Mouse (Mus musculus): ENCODE results near the gene Nceh1. TPM values are rescaled to one million over a fixed set of nuclear protein-coding genes. Genes with fewer than 3 reads are reported as not detected.

Gene Nceh1
- polyA plus RNA-seq, 1 experiment from 2014 or later: 4.6 TPM

DNA sequence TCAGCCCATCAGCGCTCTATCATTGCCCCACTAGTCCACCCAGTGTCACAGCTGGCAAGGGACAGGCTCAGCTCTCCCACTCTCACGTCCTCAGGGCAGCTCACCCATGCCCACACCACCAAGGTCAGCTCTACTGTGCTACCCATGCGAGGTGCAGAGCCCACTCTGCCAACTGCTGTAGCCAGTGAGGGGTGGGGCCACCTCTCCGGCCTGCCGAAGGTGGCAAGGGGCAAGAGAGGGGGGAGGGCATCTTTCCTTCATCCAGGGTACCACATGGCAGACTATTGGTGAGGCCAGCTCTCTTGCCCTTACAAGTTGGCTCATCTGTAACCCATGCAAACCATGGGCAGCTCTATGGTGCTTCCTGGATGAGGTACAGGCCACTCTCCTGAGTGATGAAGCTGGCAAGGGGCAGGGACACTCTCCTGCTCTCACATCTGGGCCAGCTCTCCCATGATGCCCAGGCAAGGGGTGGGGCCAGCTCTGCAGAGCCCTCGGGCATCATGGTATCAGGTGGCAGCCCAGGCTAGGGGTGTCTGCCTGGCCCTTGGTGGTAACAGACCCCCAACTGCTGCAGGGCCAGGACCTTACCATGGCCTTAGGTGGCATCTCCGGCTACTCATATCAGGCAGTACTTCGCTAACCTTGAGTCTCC, 12.9 kb downstream of the Nceh1 start:
- 90% methylated on average over 8 of the region's 8 CpGs for WGBS
- H3K4me3 ChIP-seq: no peak overlapping the region
- H3K36me3 ChIP-seq (replicated peaks): no peaks in the 10 kb centered on the region
- peaks cover 6% of the 10 kb centered on the region for H3K4me1 ChIP-seq
- H3K27ac ChIP-seq (replicated peaks): no peak overlapping the region
- H3K27me3 ChIP-seq (replicated peaks; ENCODE audit: low read depth, poor library complexity, severe bottlenecking): no peaks in the 10 kb centered on the region
- H3K9me3 ChIP-seq: no peaks in the 10 kb centered on the region
- DNase-seq (ENCODE audit: low spot score): no peak

DNA sequence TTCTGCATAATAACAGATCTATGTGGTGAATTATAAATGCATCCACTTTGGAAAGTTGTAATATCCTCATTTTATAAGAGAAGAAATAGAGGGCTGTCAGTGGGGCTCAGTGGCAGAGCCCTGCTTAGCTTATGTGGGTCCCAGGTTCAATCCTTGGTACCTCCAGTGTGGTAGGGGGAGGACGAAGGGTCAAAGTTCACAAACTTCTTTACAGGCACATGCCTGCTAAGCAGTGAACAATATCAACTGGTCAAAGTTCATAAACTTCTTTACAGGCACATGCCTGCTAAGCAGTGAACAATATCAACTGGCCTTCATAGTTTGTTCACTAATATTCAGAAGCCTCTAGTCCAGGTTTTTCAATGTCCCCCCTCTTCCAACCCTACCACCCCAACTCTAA, 13.8 kb downstream of the Nceh1 start:
- H3K4me3 ChIP-seq: no peak overlapping the region
- no peaks in the 10 kb centered on the region for H3K36me3 ChIP-seq (replicated peaks)
- no peaks in the 10 kb centered on the region for H3K9me3 ChIP-seq
- H3K27me3 ChIP-seq (replicated peaks; ENCODE audit: low read depth, poor library complexity, severe bottlenecking): no peaks in the 10 kb centered on the region
- DNase-seq (ENCODE audit: low spot score): no peak
- no peak overlapping the region for H3K27ac ChIP-seq (replicated peaks)
- WGBS: 80% methylated on average over 1 of the region's 1 CpGs
- H3K4me1 ChIP-seq: peaks cover 6% of the 10 kb centered on the region

DNA sequence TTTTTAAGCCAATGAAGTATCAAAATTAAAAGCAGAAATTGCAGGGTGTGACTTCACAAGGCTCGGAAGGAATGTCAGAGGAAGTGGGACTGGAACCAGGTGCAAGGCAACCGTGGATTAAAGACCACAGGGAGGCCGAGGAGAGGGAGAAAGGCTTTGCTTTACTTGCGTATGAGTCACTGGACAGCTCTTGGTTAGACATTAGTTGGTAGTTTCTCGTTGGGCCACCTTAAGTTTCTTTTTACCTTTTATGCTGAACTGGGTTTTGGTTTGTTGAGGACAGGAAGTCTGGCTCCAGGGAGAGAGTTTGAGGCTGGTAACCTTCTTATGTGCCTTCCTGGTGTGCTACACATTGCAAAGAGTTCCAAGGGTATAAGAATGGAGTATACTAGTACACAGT, 15.1 kb downstream of the Nceh1 start:
- WGBS: 81% methylated on average over 5 of the region's 5 CpGs
- Histone ChIP-seq H3K27me3 (replicated peaks; ENCODE audit: low read depth, poor library complexity, severe bottlenecking) (no peaks in the 10 kb centered on the region), H3K4me3 (no peak overlapping the region), H3K36me3 (replicated peaks) (no peaks in the 10 kb centered on the region), H3K4me1 (peaks cover 6% of the 10 kb centered on the region), H3K9me3 (no peaks in the 10 kb centered on the region), H3K27ac (replicated peaks) (no peak overlapping the region)
- DNase-seq (ENCODE audit: low spot score): no peak

DNA sequence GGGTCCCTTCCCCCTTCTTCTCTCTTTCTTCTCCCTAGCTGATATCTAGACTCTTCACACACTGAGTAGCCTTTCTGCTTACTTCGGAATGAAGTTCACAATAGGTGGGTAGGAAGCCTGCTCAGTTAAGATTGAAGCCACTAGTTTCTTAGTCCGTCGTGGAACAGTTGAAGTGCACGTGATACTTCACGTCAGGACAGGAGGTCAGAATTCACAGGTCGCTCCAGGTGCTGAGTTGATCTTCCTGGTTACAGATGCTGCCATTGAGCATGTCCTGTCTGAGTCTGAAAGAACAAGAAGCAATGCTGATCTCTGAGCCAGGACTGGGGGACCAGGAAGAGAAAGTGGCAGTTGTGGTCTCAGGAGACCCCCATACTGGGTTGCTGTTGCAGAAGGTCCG, 16.4 kb downstream of the Nceh1 start:
- no peaks in the 10 kb centered on the region for H3K36me3 ChIP-seq (replicated peaks)
- H3K4me1 ChIP-seq: no peaks in the 10 kb centered on the region; the same call in 1 of the 2 replicates
- WGBS: 90% methylated on average over 7 of the region's 7 CpGs

DNA sequence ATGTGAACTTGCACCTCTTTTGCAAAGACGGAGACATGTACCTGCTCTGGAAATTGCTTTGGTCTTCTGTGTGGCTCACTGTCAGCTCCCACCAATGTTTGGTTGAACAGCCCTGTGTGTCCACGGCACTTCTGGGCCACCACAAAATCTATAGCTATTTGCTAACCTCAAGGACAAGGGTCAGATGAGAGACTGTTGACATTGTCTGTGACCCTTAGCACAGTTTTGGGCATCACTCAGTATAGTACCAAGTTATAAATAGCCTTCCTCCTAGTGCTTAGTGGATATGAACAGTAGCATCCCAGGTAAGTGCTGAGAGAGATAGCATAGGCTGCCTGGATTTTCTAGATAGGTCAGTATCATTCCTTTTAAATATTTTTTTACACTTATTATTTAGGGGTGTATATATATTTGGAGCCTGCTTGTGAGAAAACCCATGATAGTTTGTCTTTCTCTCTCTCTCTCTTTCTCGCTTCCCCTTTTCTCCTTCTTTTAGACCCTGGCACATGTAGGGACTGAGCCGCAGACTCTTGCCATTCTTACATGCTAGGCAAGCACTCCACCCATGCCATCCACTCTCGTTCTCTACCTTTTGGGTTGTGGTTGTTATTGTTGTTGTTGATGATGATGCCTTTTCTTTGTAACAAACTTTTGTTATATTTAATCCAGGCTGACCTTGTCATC, 19.1 kb downstream of the Nceh1 start:
- Histone ChIP-seq H3K4me3 (no peak overlapping the region), H3K4me1 (peaks cover 22% of the 10 kb centered on the region), H3K27me3 (replicated peaks; ENCODE audit: low read depth, poor library complexity, severe bottlenecking) (no peaks in the 10 kb centered on the region), H3K36me3 (replicated peaks) (no peaks in the 10 kb centered on the region), H3K9me3 (no peaks in the 10 kb centered on the region), H3K27ac (replicated peaks) (no peak overlapping the region)
- DNase-seq (ENCODE audit: low spot score): no peak
- 82% methylated on average over 5 of the region's 5 CpGs for WGBS

More for the DNA sequence above, 16.4 kb downstream of the Nceh1 start:
- H3K4me3 ChIP-seq: no peak overlapping the region
- H3K9me3 ChIP-seq: no peaks in the 10 kb centered on the region
- no peaks in the 10 kb centered on the region for H3K27me3 ChIP-seq (replicated peaks; ENCODE audit: low read depth, poor library complexity, severe bottlenecking)
- DNase-seq (ENCODE audit: low spot score): no peak
- no peak overlapping the region for H3K27ac ChIP-seq (replicated peaks)

DNA sequence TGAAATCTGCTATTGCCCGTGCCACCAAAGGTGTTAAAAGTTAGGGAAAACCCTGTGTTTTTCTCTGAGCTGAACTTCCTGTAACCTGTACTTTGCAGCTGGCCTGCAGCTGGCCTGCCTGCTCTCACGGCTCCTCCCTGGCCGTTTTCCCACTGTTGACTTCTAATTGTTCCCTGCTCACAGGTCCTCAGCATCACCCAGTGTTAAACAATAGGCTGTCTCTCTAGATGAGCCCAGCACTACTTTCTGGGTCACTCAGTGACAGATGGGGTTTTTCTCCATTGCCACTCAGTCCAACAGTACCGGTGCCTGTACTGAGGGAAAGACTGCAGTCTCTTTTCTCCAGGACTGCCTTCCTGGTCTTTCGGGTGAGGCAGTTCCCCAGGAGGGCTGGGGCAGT, 22.3 kb downstream of the Nceh1 start:
- H3K9me3 ChIP-seq: 0 out of 2 replicates have a peak, but pooled peaks cover 4% of the 10 kb centered on the region
- no peaks in the 10 kb centered on the region for H3K27me3 ChIP-seq (replicated peaks; ENCODE audit: low read depth, poor library complexity, severe bottlenecking)
- 37% methylated on average over 5 of the region's 5 CpGs for WGBS
- no peak overlapping the region for H3K4me3 ChIP-seq
- H3K4me1 ChIP-seq: peaks cover 22% of the 10 kb centered on the region
- DNase-seq (ENCODE audit: low spot score): peak; percentile 29
- peak overlapping the region; percentile 57 for H3K27ac ChIP-seq (replicated peaks)
- H3K36me3 ChIP-seq (replicated peaks): no peaks in the 10 kb centered on the region

DNA sequence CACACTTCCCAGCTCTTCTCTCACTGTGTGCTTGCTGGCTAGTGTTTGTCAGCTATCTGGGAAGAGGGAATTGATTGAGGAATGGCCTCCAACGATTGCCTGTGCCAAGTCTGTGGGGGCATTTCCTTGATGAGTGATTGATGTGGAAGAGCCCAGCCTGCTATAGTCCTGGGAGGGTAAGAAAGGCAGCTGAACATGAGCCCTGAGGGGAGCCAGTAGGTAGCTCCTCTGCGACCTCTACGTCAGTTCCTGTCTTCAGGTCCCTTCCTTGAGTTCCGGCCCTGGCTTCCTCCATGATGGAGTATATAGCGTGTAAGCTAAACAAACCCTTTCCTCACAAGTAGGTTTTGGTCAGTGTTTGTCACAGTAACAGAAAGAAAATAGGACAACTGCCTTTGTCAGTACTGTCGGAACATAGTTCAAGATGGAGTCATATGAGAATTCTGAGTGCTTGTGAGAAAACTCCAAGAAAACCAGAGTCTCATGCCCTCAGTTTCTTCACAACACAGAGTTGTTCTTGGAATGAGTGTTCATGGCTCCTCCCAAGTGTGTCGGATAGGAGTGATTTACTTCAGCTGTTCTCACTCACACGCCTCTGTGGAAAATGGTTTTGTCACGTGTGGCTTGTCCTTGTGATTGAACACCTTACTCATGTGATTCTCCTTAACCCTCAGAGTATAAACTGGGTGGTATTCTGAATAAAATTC, 22.9 kb downstream of the Nceh1 start:
- no peaks in the 10 kb centered on the region for H3K36me3 ChIP-seq (replicated peaks)
- no peaks in the 10 kb centered on the region for H3K27me3 ChIP-seq (replicated peaks; ENCODE audit: low read depth, poor library complexity, severe bottlenecking)
- no peak for DNase-seq (ENCODE audit: low spot score)
- H3K27ac ChIP-seq (replicated peaks): peak overlapping the region; percentile 57
- H3K4me3 ChIP-seq: no peak overlapping the region
- WGBS: 78% methylated on average over 9 of the region's 9 CpGs
- 0 out of 2 replicates have a peak, but pooled peaks cover 4% of the 10 kb centered on the region for H3K9me3 ChIP-seq
- peaks cover 25% of the 10 kb centered on the region for H3K4me1 ChIP-seq

DNA sequence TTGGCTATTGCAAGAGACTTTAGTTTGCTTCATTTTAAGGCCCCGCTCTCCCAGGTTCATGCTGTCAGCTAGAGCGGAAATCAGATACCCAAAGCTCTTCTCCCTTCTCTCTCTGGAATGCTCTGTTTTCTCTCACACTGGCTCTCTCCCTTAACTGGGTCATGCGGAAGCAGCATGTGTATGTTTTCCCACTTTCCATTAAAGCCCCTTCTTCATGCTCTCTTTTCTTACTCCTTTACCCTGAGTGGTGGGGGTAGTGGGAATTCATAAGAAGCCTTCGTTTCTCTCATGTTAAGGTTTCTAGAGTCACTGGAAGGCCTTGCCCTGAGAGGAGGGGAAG, 23.4 kb downstream of the Nceh1 start:
- no peak for DNase-seq (ENCODE audit: low spot score)
- H3K27me3 ChIP-seq (replicated peaks; ENCODE audit: low read depth, poor library complexity, severe bottlenecking): no peaks in the 10 kb centered on the region
- H3K36me3 ChIP-seq (replicated peaks): no peaks in the 10 kb centered on the region
- 0 out of 2 replicates have a peak, but pooled peaks cover 4% of the 10 kb centered on the region for H3K9me3 ChIP-seq
- no peak overlapping the region for H3K4me3 ChIP-seq
- peaks cover 25% of the 10 kb centered on the region for H3K4me1 ChIP-seq
- 74% methylated on average over 4 of the region's 4 CpGs for WGBS
- no peak overlapping the region for H3K27ac ChIP-seq (replicated peaks)

DNA sequence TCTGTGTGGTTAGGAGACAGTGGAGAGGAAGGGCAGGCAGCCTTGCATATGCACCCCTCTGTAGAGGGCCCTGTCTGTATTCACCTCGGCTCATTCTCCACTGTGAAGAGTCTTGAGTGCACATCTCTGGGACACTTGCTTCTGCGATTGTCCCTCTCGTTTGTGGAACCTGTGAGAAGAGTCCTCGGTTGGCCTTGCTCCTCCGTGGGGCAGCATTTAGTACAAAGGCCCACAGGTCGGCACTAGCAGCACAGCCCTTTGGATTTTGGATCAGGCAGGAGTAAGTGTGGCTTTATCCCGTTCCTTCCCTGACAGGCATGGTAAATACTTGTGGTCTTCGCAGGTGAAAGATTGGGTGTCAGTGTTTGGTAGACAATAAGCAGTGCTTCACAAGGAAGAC, 23.8 kb downstream of the Nceh1 start:
- H3K27ac ChIP-seq (replicated peaks): no peak overlapping the region
- H3K36me3 ChIP-seq (replicated peaks): no peaks in the 10 kb centered on the region
- peaks cover 25% of the 10 kb centered on the region for H3K4me1 ChIP-seq
- 0 out of 2 replicates have a peak, but pooled peaks cover 4% of the 10 kb centered on the region for H3K9me3 ChIP-seq
- no peak for DNase-seq (ENCODE audit: low spot score)
- 87% methylated on average over 8 of the region's 8 CpGs for WGBS
- H3K4me3 ChIP-seq: no peak overlapping the region
- H3K27me3 ChIP-seq (replicated peaks; ENCODE audit: low read depth, poor library complexity, severe bottlenecking): no peaks in the 10 kb centered on the region

DNA sequence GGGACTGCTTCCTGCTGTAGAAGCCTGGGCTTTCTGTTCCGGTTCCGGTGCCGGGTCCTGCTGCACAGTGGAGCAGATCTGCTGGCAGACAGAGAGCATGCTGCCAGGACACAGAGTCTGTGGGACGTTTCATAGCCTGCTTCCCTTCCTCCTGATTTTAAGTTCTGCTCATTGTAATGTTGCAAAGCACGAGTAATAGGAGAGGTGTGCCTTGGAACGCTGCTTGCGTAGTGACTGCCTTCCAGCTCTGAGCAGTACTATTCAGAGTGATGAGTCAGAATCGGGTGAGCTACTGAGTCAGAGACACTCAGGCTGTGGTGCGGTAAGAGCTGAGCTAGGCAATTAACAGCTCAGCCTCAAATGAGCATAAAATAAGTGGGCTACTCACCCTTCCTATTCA, 26.9 kb downstream of the Nceh1 start:
- 0 out of 2 replicates have a peak, but pooled peaks cover 4% of the 10 kb centered on the region for H3K9me3 ChIP-seq
- DNase-seq (ENCODE audit: low spot score): no peak
- WGBS: 89% methylated on average over 9 of the region's 9 CpGs

DNA sequence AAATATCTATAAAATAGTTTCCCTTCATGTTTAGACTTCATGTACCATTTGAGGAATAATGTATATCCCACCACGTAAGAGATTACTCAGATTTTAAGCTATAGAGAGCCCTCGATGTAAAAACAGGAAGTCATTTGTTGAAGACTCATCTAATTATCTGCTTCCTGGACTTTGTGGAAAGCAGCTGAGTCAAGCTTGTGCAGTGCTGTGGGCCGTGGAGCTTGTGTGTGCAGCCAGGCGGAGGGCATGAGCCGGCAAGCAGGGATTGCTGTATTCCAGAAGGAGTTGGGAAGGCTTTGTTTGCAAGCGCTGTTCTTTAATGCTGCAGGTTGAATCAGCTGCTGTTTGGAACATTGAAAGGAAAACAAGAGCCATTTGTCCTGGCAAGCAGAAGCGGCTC, 27.5 kb downstream of the Nceh1 start:
- Histone ChIP-seq H3K4me1 (peaks cover 16% of the 10 kb centered on the region), H3K27me3 (replicated peaks; ENCODE audit: low read depth, poor library complexity, severe bottlenecking) (no peaks in the 10 kb centered on the region), H3K9me3 (0 out of 2 replicates have a peak, but pooled peaks cover 4% of the 10 kb centered on the region), H3K36me3 (replicated peaks) (no peaks in the 10 kb centered on the region), H3K27ac (replicated peaks) (no peak overlapping the region), H3K4me3 (no peak overlapping the region)
- DNase-seq (ENCODE audit: low spot score): no peak
- 39% methylated on average over 7 of the region's 7 CpGs for WGBS

More for the DNA sequence above, 26.9 kb downstream of the Nceh1 start:
- H3K4me3 ChIP-seq: no peak overlapping the region
- H3K27ac ChIP-seq (replicated peaks): no peak overlapping the region
- no peaks in the 10 kb centered on the region for H3K36me3 ChIP-seq (replicated peaks)
- peaks cover 21% of the 10 kb centered on the region for H3K4me1 ChIP-seq
- H3K27me3 ChIP-seq (replicated peaks; ENCODE audit: low read depth, poor library complexity, severe bottlenecking): no peaks in the 10 kb centered on the region

DNA sequence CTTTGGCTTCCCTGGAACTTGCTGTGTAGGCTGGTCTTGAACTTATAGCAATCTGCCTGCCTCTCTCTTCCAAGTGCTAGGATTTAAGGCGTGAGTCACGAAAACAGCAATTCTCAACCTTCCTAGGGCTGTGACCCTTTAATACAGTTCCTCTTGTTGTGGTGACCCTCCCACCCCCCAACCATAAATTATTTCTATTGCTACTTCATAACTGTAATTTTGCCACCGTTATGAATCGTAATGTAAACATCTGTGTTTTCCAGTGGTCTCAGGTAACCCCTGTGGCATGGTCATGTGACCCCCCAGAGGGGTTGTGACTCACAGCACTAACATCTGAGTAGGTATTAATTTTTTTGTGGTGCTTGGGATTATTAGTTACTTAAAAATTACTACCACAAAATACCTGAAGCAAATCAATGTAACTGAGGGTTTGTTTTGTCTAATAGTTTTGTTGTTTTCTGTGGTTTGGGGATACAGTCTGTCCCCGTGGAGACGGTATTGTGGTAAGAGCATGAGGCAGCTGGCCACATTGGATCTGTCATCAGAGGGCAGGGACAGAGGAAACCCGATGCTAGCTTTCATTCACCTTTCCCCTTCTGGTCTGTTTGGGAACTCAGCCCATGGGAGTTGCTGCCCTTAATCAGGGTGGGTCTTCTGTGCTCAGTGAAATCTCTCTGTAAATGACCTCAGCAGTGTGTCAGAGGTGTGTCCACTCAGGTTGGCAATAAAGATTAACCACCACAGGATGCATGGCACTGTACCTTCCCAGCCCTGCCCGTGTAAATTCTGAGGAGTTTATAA, 31.5 kb downstream of the Nceh1 start:
- H3K27ac ChIP-seq (replicated peaks): no peak overlapping the region
- no peak for DNase-seq (ENCODE audit: low spot score)
- 80% methylated on average over 8 of the region's 8 CpGs for WGBS
- no peaks in the 10 kb centered on the region for H3K27me3 ChIP-seq (replicated peaks; ENCODE audit: low read depth, poor library complexity, severe bottlenecking)
- no peak overlapping the region for H3K4me3 ChIP-seq
- H3K9me3 ChIP-seq: 0 out of 2 replicates have a peak, but pooled peaks cover 1% of the 10 kb centered on the region
- peaks cover 3% of the 10 kb centered on the region; the same call in 1 of the 2 replicates for H3K4me1 ChIP-seq
- H3K36me3 ChIP-seq (replicated peaks): no peaks in the 10 kb centered on the region

All from embryonic facial prominence, embryonic 10.5 days (tissue).